Mouse (Mus musculus): ENCODE data around the gene Dbx2. TPM values are rescaled to one million over a fixed set of nuclear protein-coding genes. Genes with fewer than 3 reads are reported as not detected.

Dbx2 gene
- total RNA-seq (2017) = not detected in 2 replicates

GRCm38 (mm10) chr15:95655860-95656259 is at the start of gene Dbx2:
Gene Dbx2 (minus strand): TSS chr15:95655960.
- ATAC-seq (replicated peaks in 1 of 2; ENCODE audit: insufficient read depth in 1 of 2, low FRiP score in 2 of 2, low TSS enrichment in 1 of 2, low read depth in 1 of 2, poor library complexity in 2 of 2, severe bottlenecking in 2 of 2) = no peak

GRCm38 (mm10) chr15:95702206-95702605 is 46.4 kb upstream of the Dbx2 start:
- no peak for ATAC-seq (replicated peaks in 1 of 2; ENCODE audit: insufficient read depth in 1 of 2, low FRiP score in 2 of 2, low TSS enrichment in 1 of 2, low read depth in 1 of 2, poor library complexity in 2 of 2, severe bottlenecking in 2 of 2)

GRCm38 (mm10) chr15:95701573-95701972 is 45.8 kb upstream of the Dbx2 start:
- no peak for ATAC-seq (replicated peaks in 1 of 2; ENCODE audit: insufficient read depth in 1 of 2, low FRiP score in 2 of 2, low TSS enrichment in 1 of 2, low read depth in 1 of 2, poor library complexity in 2 of 2, severe bottlenecking in 2 of 2)

- no peak for ATAC-seq (replicated peaks in 1 of 2; ENCODE audit: insufficient read depth in 1 of 2, low FRiP score in 2 of 2, low TSS enrichment in 1 of 2, low read depth in 1 of 2, poor library complexity in 2 of 2, severe bottlenecking in 2 of 2)
These were observed 43.6 kb upstream of the Dbx2 start for GRCm38 (mm10) chr15:95699371-95699770.

- no peak for ATAC-seq (replicated peaks in 1 of 2; ENCODE audit: insufficient read depth in 1 of 2, low FRiP score in 2 of 2, low TSS enrichment in 1 of 2, low read depth in 1 of 2, poor library complexity in 2 of 2, severe bottlenecking in 2 of 2)
These were observed 38.0 kb upstream of the Dbx2 start for GRCm38 (mm10) chr15:95693759-95694158.

- ATAC-seq (replicated peaks in 1 of 2; ENCODE audit: insufficient read depth in 1 of 2, low FRiP score in 2 of 2, low TSS enrichment in 1 of 2, low read depth in 1 of 2, poor library complexity in 2 of 2, severe bottlenecking in 2 of 2) = no peak
These were observed 35.8 kb upstream of the Dbx2 start for GRCm38 (mm10) chr15:95691594-95691993.

GRCm38 (mm10) chr15:95691129-95691528 is 35.4 kb upstream of the Dbx2 start:
- ATAC-seq (replicated peaks in 1 of 2; ENCODE audit: insufficient read depth in 1 of 2, low FRiP score in 2 of 2, low TSS enrichment in 1 of 2, low read depth in 1 of 2, poor library complexity in 2 of 2, severe bottlenecking in 2 of 2) = no peak

- no peak for ATAC-seq (replicated peaks in 1 of 2; ENCODE audit: insufficient read depth in 1 of 2, low FRiP score in 2 of 2, low TSS enrichment in 1 of 2, low read depth in 1 of 2, poor library complexity in 2 of 2, severe bottlenecking in 2 of 2)
These were observed 26.9 kb upstream of the Dbx2 start for GRCm38 (mm10) chr15:95682620-95683019.

- ATAC-seq (replicated peaks in 1 of 2; ENCODE audit: insufficient read depth in 1 of 2, low FRiP score in 2 of 2, low TSS enrichment in 1 of 2, low read depth in 1 of 2, poor library complexity in 2 of 2, severe bottlenecking in 2 of 2) = no peak
These were observed 19.9 kb upstream of the Dbx2 start for GRCm38 (mm10) chr15:95675645-95676044.

- ATAC-seq (replicated peaks in 1 of 2; ENCODE audit: insufficient read depth in 1 of 2, low FRiP score in 2 of 2, low TSS enrichment in 1 of 2, low read depth in 1 of 2, poor library complexity in 2 of 2, severe bottlenecking in 2 of 2) = no peak
These were observed 19.4 kb upstream of the Dbx2 start for GRCm38 (mm10) chr15:95675176-95675575.

GRCm38 (mm10) chr15:95667209-95667608 is 11.4 kb upstream of the Dbx2 start:
- ATAC-seq (replicated peaks in 1 of 2; ENCODE audit: insufficient read depth in 1 of 2, low FRiP score in 2 of 2, low TSS enrichment in 1 of 2, low read depth in 1 of 2, poor library complexity in 2 of 2, severe bottlenecking in 2 of 2) = no peak

- ATAC-seq (replicated peaks in 1 of 2; ENCODE audit: insufficient read depth in 1 of 2, low FRiP score in 2 of 2, low TSS enrichment in 1 of 2, low read depth in 1 of 2, poor library complexity in 2 of 2, severe bottlenecking in 2 of 2) = no peak
These were observed 9.2 kb upstream of the Dbx2 start for GRCm38 (mm10) chr15:95665002-95665401.

- ATAC-seq (replicated peaks in 1 of 2; ENCODE audit: insufficient read depth in 1 of 2, low FRiP score in 2 of 2, low TSS enrichment in 1 of 2, low read depth in 1 of 2, poor library complexity in 2 of 2, severe bottlenecking in 2 of 2) = no peak
These were observed 6.0 kb upstream of the Dbx2 start for GRCm38 (mm10) chr15:95661718-95662117.

GRCm38 (mm10) chr15:95660368-95660767 is 4.6 kb upstream of the Dbx2 start:
- no peak for ATAC-seq (replicated peaks in 1 of 2; ENCODE audit: insufficient read depth in 1 of 2, low FRiP score in 2 of 2, low TSS enrichment in 1 of 2, low read depth in 1 of 2, poor library complexity in 2 of 2, severe bottlenecking in 2 of 2)

GRCm38 (mm10) chr15:95654211-95654897 is 1.4 kb downstream of the Dbx2 start:
- ATAC-seq (replicated peaks in 1 of 2; ENCODE audit: insufficient read depth in 1 of 2, low FRiP score in 2 of 2, low TSS enrichment in 1 of 2, low read depth in 1 of 2, poor library complexity in 2 of 2, severe bottlenecking in 2 of 2) = no peak

GRCm38 (mm10) chr15:95653812-95654210 is 1.9 kb downstream of the Dbx2 start:
- ATAC-seq (replicated peaks in 1 of 2; ENCODE audit: insufficient read depth in 1 of 2, low FRiP score in 2 of 2, low TSS enrichment in 1 of 2, low read depth in 1 of 2, poor library complexity in 2 of 2, severe bottlenecking in 2 of 2) = no peak

- no peak for ATAC-seq (replicated peaks in 1 of 2; ENCODE audit: insufficient read depth in 1 of 2, low FRiP score in 2 of 2, low TSS enrichment in 1 of 2, low read depth in 1 of 2, poor library complexity in 2 of 2, severe bottlenecking in 2 of 2)
These were observed 2.7 kb downstream of the Dbx2 start for GRCm38 (mm10) chr15:95652898-95653707.

GRCm38 (mm10) chr15:95651824-95652223 is 3.9 kb downstream of the Dbx2 start:
- no peak for ATAC-seq (replicated peaks in 1 of 2; ENCODE audit: insufficient read depth in 1 of 2, low FRiP score in 2 of 2, low TSS enrichment in 1 of 2, low read depth in 1 of 2, poor library complexity in 2 of 2, severe bottlenecking in 2 of 2)
